Mouse (Mus musculus) kidney, embryonic 15.5 days (tissue): Measurements from ENCODE around the gene Olfr543. TPM values are rescaled to one million over a fixed set of nuclear protein-coding genes. Genes with fewer than 3 reads are reported as not detected.

ENCODE experiments used
- ATAC-seq: fragments of 200-750 bp; cut with Nextera tagmentation; replicated peaks from 2 replicates; pipeline ENCODE4 v1.8.0; 2017; ENCODE audit warnings: moderate TSS enrichment; ENCODE audit not compliant: low FRiP score
- H3K27ac ChIP-seq: fragments of 300-500 bp; sonication (generic); 2 replicates; pipeline ENCODE4 v1.5.1; 2015; ENCODE audit warnings: mild to moderate bottlenecking, inconsistent platforms
- H3K27me3 ChIP-seq: fragments of 300-500 bp; sonication (generic); 2 replicates; pipeline ENCODE4 v1.6.1; 2015; ENCODE audit warnings: inconsistent platforms
- H3K36me3 ChIP-seq: fragments of 300-500 bp; sonication (generic); 2 replicates; pipeline ENCODE4 v1.6.1; 2015; ENCODE audit warnings: inconsistent platforms
- H3K4me1 ChIP-seq: fragments of 300-500 bp; sonication (generic); 2 replicates; pipeline ENCODE4 v1.6.1; 2015; ENCODE audit warnings: inconsistent platforms
- H3K4me2 ChIP-seq: fragments of 300-500 bp; sonication (generic); 2 replicates; pipeline ENCODE4 v1.6.1; 2015; ENCODE audit warnings: moderate library complexity, mild to moderate bottlenecking, inconsistent platforms
- H3K4me3 ChIP-seq: fragments of 300-500 bp; sonication (generic); replicated peaks from 2 replicates; pipeline ENCODE4 v1.5.1; 2015; ENCODE audit warnings: mild to moderate bottlenecking, inconsistent platforms
- H3K9ac ChIP-seq: fragments of 300-500 bp; sonication (generic); 2 replicates; pipeline ENCODE4 v1.6.1; 2015; ENCODE audit warnings: mild to moderate bottlenecking, inconsistent platforms
- H3K9me3 ChIP-seq: fragments of 300-500 bp; sonication (generic); replicated peaks from 2 replicates; pipeline ENCODE4 v1.6.1; 2016; ENCODE audit warnings: inconsistent platforms
- WGBS: fragments of 180-500 bp; shearing (Covaris S2); methylation state at CpG from one replicate; pipeline ENCODE4 v1.1.7; 2015; ENCODE audit warnings: mixed read lengths; 5-methylcytosine and 5-hydroxymethylcytosine counted together
- polyA plus RNA-seq: library from polyadenylated mRNA; unstranded; fragments of >200 nt; fragmentation: Nextera tagmentation; extraction: Ambion mirVana; gene quantifications from 2 replicates; pipeline ENCODE4 v1.2.1, GENCODE M21; 2015

The Olfr543 gene
- polyA plus RNA-seq, 1 experiment from 2014 or later = 0.38 TPM

- Histone ChIP-seq H3K27ac (no peak overlapping the region), H3K4me3 (no peak overlapping the region), H3K36me3 (peaks cover 27% of the 10 kb centered on the region), H3K27me3 (no peaks in the 10 kb centered on the region), H3K9me3 (no peaks in the 10 kb centered on the region), H3K4me1 (no peaks in the 10 kb centered on the region), H3K9ac (no peak overlapping the region), H3K4me2 (no peak overlapping the region)
- ATAC-seq = no peak
- 49% methylated on average over 5 of the region's 5 CpGs for WGBS
These were observed 8.8 kb downstream of the Olfr543 start for GRCm38 (mm10) chr7:102472675-102473074.

GRCm38 (mm10) chr7:102467566-102467965, 13.9 kb downstream of the Olfr543 start:
- peaks cover 77% of the 10 kb centered on the region for H3K36me3 ChIP-seq
- no peak overlapping the region for H3K4me2 ChIP-seq
- no peak overlapping the region for H3K9ac ChIP-seq
- 92% methylated on average over 8 of the region's 8 CpGs for WGBS
- no peak overlapping the region for H3K4me3 ChIP-seq
- H3K4me1 ChIP-seq = no peaks in the 10 kb centered on the region
- H3K27me3 ChIP-seq = no peaks in the 10 kb centered on the region
- ATAC-seq = no peak
- no peak overlapping the region for H3K27ac ChIP-seq
- no peaks in the 10 kb centered on the region for H3K9me3 ChIP-seq

- no peak overlapping the region for H3K27ac ChIP-seq
- no peaks in the 10 kb centered on the region for H3K4me1 ChIP-seq
- peaks cover 93% of the 10 kb centered on the region for H3K36me3 ChIP-seq
- ATAC-seq = no peak
- 84% methylated on average over 5 of the region's 5 CpGs for WGBS
- H3K4me3 ChIP-seq = no peak overlapping the region
- no peak overlapping the region for H3K9ac ChIP-seq
- no peaks in the 10 kb centered on the region for H3K9me3 ChIP-seq
- H3K27me3 ChIP-seq = no peaks in the 10 kb centered on the region
- no peak overlapping the region for H3K4me2 ChIP-seq
These were observed 22.7 kb downstream of the Olfr543 start for GRCm38 (mm10) chr7:102458618-102459380.

DNA sequence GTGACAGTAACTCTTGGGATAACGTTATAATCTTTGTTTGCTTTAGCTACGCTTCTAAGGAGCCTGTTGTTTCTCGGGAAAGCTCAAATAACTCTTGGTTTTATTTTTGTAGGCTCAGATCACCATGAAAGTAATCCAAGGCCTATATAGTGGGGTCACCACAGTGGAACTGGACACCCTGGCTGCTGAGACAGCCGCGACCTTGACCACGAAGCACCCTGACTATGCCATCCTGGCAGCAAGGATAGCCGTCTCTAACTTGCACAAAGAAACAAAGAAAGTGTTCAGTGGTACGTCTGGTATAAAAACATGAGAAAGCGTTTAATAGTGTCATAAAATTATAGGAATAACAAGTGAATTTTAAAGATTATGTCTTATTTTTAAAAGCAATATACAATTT, 35.0 kb downstream of the Olfr543 start:
- Histone ChIP-seq H3K9me3 (no peaks in the 10 kb centered on the region), H3K9ac (no peak overlapping the region), H3K27ac (no peak overlapping the region), H3K4me1 (peaks cover 20% of the 10 kb centered on the region), H3K36me3 (peaks cover 64% of the 10 kb centered on the region), H3K4me2 (no peak overlapping the region), H3K27me3 (no peaks in the 10 kb centered on the region), H3K4me3 (no peak overlapping the region)
- 66% methylated on average over 9 of the region's 9 CpGs for WGBS
- no peak for ATAC-seq

- Histone ChIP-seq H3K4me1 (peaks cover 20% of the 10 kb centered on the region), H3K36me3 (peaks cover 44% of the 10 kb centered on the region), H3K9ac (no peak overlapping the region), H3K27ac (no peak overlapping the region), H3K4me3 (no peak overlapping the region), H3K9me3 (no peaks in the 10 kb centered on the region), H3K27me3 (0 out of 2 replicates have a peak, but pooled peaks cover 3% of the 10 kb centered on the region), H3K4me2 (peak overlapping the region; percentile 1; the same call in 1 of the 2 replicates)
- no peak for ATAC-seq
- 76% methylated on average over 2 of the region's 2 CpGs for WGBS
These were observed 37.2 kb downstream of the Olfr543 start for GRCm38 (mm10) chr7:102444301-102444700.

DNA sequence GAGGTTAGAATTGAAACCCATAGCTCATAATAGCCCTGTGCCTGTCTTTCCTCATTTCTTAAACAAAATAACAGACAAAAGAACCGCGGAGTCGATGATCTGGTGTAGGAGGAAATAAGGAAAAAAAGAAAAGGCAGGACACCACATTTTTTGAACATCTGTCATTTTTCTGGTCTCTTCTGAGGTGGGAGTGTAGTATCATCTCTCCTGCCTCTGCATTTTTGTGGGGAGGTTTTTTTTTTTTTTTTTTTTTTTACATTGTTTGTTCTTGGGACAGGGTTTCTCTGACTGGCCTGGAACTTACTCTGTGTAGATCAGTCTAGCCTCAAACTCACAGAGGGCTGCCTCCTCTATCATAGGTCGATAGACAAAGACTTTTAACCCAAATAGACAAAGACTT, 39.0 kb downstream of the Olfr543 start:
- H3K4me1 ChIP-seq = peaks cover 20% of the 10 kb centered on the region
- peak overlapping the region; percentile 79 for H3K4me3 ChIP-seq
- H3K27ac ChIP-seq = peak overlapping the region; percentile 92
- peak overlapping the region; percentile 74 for H3K9ac ChIP-seq
- H3K36me3 ChIP-seq = peaks cover 29% of the 10 kb centered on the region
- no peaks in the 10 kb centered on the region for H3K9me3 ChIP-seq
- ATAC-seq = no peak
- H3K27me3 ChIP-seq = peaks cover 10% of the 10 kb centered on the region; the same call in 1 of the 2 replicates
- H3K4me2 ChIP-seq = peak overlapping the region; percentile 61
- 0% methylated on average over 4 of the region's 4 CpGs for WGBS

DNA sequence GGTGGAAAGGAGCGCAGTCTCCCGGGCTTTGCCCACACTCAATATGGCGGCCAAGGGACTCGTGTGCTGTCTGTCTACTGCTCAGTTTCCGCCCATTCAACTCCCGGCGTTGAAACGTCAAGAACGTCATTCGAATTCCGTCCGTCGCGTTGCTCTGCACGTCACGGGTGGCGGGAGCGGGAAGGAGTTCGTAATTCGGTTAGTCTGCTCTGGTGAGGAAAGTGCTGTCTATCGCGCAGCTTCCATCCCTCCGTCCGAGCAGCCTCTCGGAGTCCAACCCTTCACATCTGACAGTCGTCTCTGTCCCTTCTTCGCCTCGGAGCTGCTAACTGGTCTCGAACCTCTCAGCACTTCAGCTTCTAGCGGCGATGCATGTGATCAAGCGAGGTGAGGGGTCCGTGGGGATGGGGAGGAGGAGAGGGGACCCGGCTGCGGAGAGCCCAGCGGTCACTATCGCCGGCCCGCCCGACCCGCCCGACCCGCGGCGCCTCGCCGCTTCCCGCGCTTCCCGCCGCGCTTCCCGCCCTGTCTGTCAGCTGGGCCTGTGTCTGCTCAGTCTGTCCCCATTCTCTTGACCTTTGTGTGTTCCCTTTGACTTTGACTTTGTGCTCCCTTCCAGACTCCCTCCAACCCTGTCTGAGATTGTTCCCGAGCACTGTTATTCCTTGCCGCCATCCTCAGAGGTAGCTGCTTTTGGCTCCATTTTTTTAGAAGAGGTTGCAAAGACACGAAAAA, 39.7 kb downstream of the Olfr543 start, which contains the start of gene Rrm1:
TSS of gene Rrm1 (plus strand) at position 39 of the 735 bp plus-strand sequence.
- Histone ChIP-seq H3K4me2 (peak within 1 kb of the TSS; percentile 61), H3K4me3 (peak within 1 kb of the TSS; percentile 79), H3K27me3 (peaks cover 16% of the 10 kb centered on the region; the same call in 1 of the 2 replicates), H3K9me3 (no peaks in the 10 kb centered on the region), H3K27ac (peak within 1 kb of the TSS; percentile 92), H3K36me3 (peaks cover 24% of the 10 kb centered on the region), H3K9ac (peak within 1 kb of the TSS; percentile 74), H3K4me1 (peaks cover 20% of the 10 kb centered on the region)
- under 1% methylated on average over 54 of the region's 56 CpGs for WGBS
- peak; percentile 98 for ATAC-seq

GRCm38 (mm10) chr7:102440822-102441656, 40.4 kb downstream of the Olfr543 start:
- Histone ChIP-seq H3K4me3 (peak overlapping the region; percentile 79), H3K27me3 (peaks cover 18% of the 10 kb centered on the region; the same call in 1 of the 2 replicates), H3K9me3 (no peaks in the 10 kb centered on the region), H3K4me2 (peak overlapping the region; percentile 61), H3K36me3 (peaks cover 16% of the 10 kb centered on the region), H3K9ac (no peak overlapping the region), H3K4me1 (peaks cover 20% of the 10 kb centered on the region), H3K27ac (peak overlapping the region; percentile 5; the same call in 1 of the 2 replicates)
- 0 out of 2 replicates have a peak, but pooled peaks have one; percentile 5 for ATAC-seq
- WGBS = 56% methylated on average over 15 of the region's 15 CpGs

GRCm38 (mm10) chr7:102434344-102434743, 47.1 kb downstream of the Olfr543 start:
- no peak for ATAC-seq
- WGBS = 78% methylated on average over 2 of the region's 2 CpGs
- H3K4me1 ChIP-seq = no peaks in the 10 kb centered on the region
- peaks cover 15% of the 10 kb centered on the region; the same call in 1 of the 2 replicates for H3K27me3 ChIP-seq
- no peak overlapping the region for H3K9ac ChIP-seq
- H3K27ac ChIP-seq = no peak overlapping the region
- no peak overlapping the region for H3K4me2 ChIP-seq
- no peak overlapping the region for H3K4me3 ChIP-seq
- H3K9me3 ChIP-seq = no peaks in the 10 kb centered on the region
- no peaks in the 10 kb centered on the region for H3K36me3 ChIP-seq
